In the genomic region with DNA sequence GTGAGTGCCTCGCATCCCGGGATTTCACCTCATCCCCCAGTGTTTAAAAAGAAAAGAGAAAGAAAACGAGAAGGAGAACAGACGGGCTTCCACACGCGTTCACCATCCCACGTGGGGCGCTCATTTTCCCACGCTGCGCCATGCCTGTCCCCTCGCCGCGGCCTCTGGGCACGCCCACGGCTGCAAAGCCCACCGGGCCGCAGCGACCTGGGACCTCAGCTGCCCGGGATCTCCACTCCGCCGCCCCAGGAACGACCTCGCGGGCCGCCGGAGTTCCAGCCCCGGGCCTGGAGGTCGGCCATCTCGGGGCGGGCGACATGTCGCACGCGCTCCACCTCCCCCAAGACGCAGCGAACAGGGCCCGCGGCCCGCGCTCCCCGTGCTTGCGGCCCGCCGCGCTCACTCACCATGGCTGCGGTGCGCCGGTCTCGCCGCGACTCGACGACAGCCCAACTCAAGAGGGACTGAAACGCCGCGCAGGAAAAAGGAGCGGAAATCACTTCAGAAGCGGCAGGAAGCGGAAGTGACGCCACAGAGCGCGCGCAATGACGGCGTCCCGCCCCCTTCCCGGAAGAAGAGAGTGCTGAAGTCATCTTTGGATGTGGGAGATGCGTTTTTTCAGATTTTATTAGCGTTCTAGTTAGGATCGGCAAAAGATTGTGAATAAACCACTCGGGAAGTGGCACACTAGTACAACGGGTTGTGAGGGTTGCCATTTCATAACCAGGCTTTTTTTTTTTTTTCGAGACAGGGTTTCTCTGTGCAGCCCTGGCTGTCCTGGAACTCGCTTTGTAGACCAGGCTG, we compare ENCODE assay signal across 7 mouse cellular contexts. TPM values are rescaled to one million over a fixed set of nuclear protein-coding genes. Genes with fewer than 3 reads are reported as not detected.
DNase-seq lines count a peak whose midpoint lies in the region; ATAC-seq lines count a peak whose summit lies in the region.

Snu13 (minus strand) TSS at position 519 of the 804 bp plus-strand sequence.

- no peaks in the 10 kb centered on the region for H3K9me3 ChIP-seq in intestine, embryonic 15.5 days
- H3K9me3 ChIP-seq in midbrain, embryonic 10.5 days (replicated peaks), result no peaks in the 10 kb centered on the region

- peak; percentile 94 for ATAC-seq in intestine, embryonic 15.5 days

- H3K4me3 ChIP-seq in intestine, embryonic 15.5 days (replicated peaks), result peak within 1 kb of the TSS; percentile 96
- peak within 1 kb of the TSS; percentile 100 for H3K4me3 ChIP-seq in midbrain, embryonic 10.5 days

- peak within 1 kb of the TSS; percentile 78 for H3K4me2 ChIP-seq in intestine, embryonic 15.5 days (replicated peaks)

- under 1% methylated on average over 74 of the region's 74 CpGs for WGBS in intestine, embryonic 15.5 days
- under 1% methylated on average over 74 of the region's 74 CpGs for WGBS in midbrain, embryonic 10.5 days

- H3K27me3 ChIP-seq in intestine, embryonic 15.5 days (replicated peaks), result no peaks in the 10 kb centered on the region
- no peaks in the 10 kb centered on the region for H3K27me3 ChIP-seq in midbrain, embryonic 10.5 days (ENCODE audit: low read depth, poor library complexity, severe bottlenecking)

- peak; percentile 92 for DNase-seq in adrenal gland, adult 18-20 months (ENCODE audit: low spot score in 2 of 2)
- DNase-seq in embryo, embryonic 11 days, result peak; percentile 94
- DNase-seq in gastrocnemius, postnatal 36 days, result peak; percentile 84 to 88
- DNase-seq in left cerebral cortex, postnatal 25 days (ENCODE audit: low spot score in 2 of 2), result peak; percentile 94 to 95
- peak; percentile 90 for DNase-seq in midbrain, embryonic 10.5 days (ENCODE audit: low spot score)
- peak; percentile 91 for DNase-seq in right cerebral cortex, postnatal 4 days

- peak within 1 kb of the TSS; percentile 90 for H3K27ac ChIP-seq in intestine, embryonic 15.5 days
- peak within 1 kb of the TSS; percentile 93 for H3K27ac ChIP-seq in midbrain, embryonic 10.5 days (replicated peaks)

- no peaks in the 10 kb centered on the region for H3K36me3 ChIP-seq in intestine, embryonic 15.5 days
- peaks cover 25% of the 10 kb centered on the region for H3K36me3 ChIP-seq in midbrain, embryonic 10.5 days

- peaks cover 8% of the 10 kb centered on the region; the same call in 1 of the 2 replicates for H3K4me1 ChIP-seq in intestine, embryonic 15.5 days (replicated peaks)
- H3K4me1 ChIP-seq in midbrain, embryonic 10.5 days, result peaks cover 15% of the 10 kb centered on the region

- intact Hi-C loops in gastrocnemius, postnatal 36 days (cut with DNase I), result no loop called here
- intact Hi-C loops in left cerebral cortex, postnatal 25 days (cut with DNase I), result no loop called here

- peak within 1 kb of the TSS; percentile 88 for H3K9ac ChIP-seq in intestine, embryonic 15.5 days

RNA-seq across cellular contexts. Expression of gene Snu13, which starts in this region (rescaled TPM):
- 10 to 100 TPM; 80.5 to 99.1 TPM for total RNA-seq in adrenal gland, adult 18-20 months (2021)
- total RNA-seq in gastrocnemius, postnatal 36 days (2021), result 10 to 100 TPM; 36.0 to 47.5 TPM
- 256 and 273 TPM in 2 replicates for polyA plus RNA-seq in intestine, embryonic 15.5 days (2015; fragmentation: Nextera tagmentation; extraction: Ambion mirVana)
- total RNA-seq in left cerebral cortex, postnatal 25 days (2021), result 100 to 1,000 TPM; 101 to 113 TPM
- polyA plus RNA-seq in midbrain, embryonic 10.5 days (2016; fragmentation: Nextera tagmentation; extraction: Ambion mirVana), result 323 and 376 TPM in 2 replicates

Comparison
In these comparisons a context has a peak if more than half of its experiments do, and no peak if none do; other contexts are left out.
1. Peak in every context shown above with its lines: DNase-seq, ATAC-seq, H3K4me3 ChIP-seq and H3K27ac ChIP-seq.